Mouse (Mus musculus): ENCODE data around the gene Romo1. TPM values are rescaled to one million over a fixed set of nuclear protein-coding genes. Genes with fewer than 3 reads are reported as not detected.
A peak's percentile ranks its signal among the peaks of the same experiment; 100 is the strongest.

Romo1 gene
- polyA plus RNA-seq, 1 experiment from 2014 or later = 368 TPM

DNA sequence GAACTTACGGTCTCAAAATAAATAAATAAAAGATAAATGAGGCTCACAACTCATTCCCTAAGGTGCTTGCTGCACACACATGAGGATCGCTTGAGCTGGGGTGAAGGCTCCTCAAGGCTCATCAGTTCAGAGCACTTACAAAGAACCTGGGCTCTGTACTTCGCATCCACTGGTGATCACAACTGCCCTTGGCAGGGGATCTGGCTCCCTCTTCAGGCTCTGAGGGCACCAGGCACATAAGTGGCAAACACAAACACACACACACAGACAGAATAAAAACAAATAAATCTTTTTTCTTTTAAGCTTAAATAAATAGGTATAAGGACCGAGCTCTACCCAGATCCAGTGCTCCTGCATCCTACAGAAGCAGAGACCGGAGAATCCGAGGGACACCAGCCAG lies 8.1 kb upstream of the Romo1 start:
- H3K4me3 ChIP-seq (ENCODE audit: low read length) = no peak overlapping the region
- H3K9me3 ChIP-seq (ENCODE audit: control insufficient read depth, low read length) = no peaks in the 10 kb centered on the region
- no peak overlapping the region for H3K9ac ChIP-seq (ENCODE audit: low read length)
- no peak for ATAC-seq (ENCODE audit: low read depth)
- no peaks in the 10 kb centered on the region for H3K27me3 ChIP-seq (ENCODE audit: control insufficient read depth, insufficient read depth, low read depth, low read length)
- H3K36me3 ChIP-seq (ENCODE audit: control insufficient read depth, insufficient read depth, low read length) = peaks cover 2% of the 10 kb centered on the region; the same call in 1 of the 2 replicates
- no peak overlapping the region for H3K4me2 ChIP-seq (ENCODE audit: low read depth, low read length)
- no peaks in the 10 kb centered on the region for H3K4me1 ChIP-seq (replicated peaks; ENCODE audit: control insufficient read depth, insufficient read depth, low read length)
- no peak overlapping the region for H3K27ac ChIP-seq (ENCODE audit: low read length)
- WGBS = 73% methylated on average over 6 of the region's 6 CpGs

DNA sequence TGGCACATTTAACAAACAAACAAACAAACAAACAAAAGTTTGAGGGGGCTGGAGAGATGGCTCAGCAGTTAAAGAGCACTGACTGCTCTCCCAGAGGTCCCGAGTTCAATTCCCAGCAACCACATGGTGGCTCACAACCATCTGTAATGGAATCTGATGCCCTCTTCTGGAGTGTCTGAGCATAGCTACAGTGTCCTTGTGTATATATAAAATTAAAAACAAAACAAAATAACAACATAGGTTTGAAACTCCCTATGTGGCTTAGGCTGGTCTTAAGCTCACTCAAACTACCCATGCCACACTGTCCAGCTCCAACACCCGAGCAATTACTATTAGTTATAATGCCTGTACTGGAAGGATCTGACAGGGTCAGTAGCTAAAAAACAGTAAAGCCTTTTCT lies 1.0 kb upstream of the Romo1 start:
- ATAC-seq (ENCODE audit: low read depth) = no peak
- H3K4me1 ChIP-seq (replicated peaks; ENCODE audit: control insufficient read depth, insufficient read depth, low read length) = peaks cover 4% of the 10 kb centered on the region
- peak overlapping the region; percentile 95 for H3K9ac ChIP-seq (ENCODE audit: low read length)
- no peaks in the 10 kb centered on the region for H3K27me3 ChIP-seq (ENCODE audit: control insufficient read depth, insufficient read depth, low read depth, low read length)
- 77% methylated on average over 2 of the region's 2 CpGs for WGBS
- H3K4me3 ChIP-seq (ENCODE audit: low read length) = peak overlapping the region; percentile 86; the same call in 1 of the 2 replicates
- H3K4me2 ChIP-seq (ENCODE audit: low read depth, low read length) = peak overlapping the region; percentile 71
- H3K36me3 ChIP-seq (ENCODE audit: control insufficient read depth, insufficient read depth, low read length) = peaks cover 7% of the 10 kb centered on the region; the same call in 1 of the 2 replicates
- H3K27ac ChIP-seq (ENCODE audit: low read length) = no peak overlapping the region
- H3K9me3 ChIP-seq (ENCODE audit: control insufficient read depth, low read length) = no peaks in the 10 kb centered on the region

DNA sequence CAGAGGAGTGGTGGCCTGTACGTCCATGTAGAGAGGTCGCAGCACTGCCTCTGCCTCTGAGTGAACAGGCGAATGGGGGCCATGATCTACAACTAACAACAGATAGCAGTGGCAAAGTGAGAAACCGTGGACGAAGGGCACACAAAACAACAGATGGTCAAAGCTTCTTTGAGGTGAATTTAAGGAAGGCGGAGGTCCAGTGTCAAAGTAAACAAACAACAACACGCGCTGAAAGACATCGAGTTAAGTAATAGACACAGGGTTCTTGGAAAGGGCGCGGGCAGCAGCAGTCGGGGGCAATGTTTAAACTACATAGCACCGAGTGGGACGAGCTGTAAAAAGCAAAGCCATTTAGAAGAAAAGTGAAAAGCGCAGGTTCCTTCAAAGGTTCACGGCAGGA lies 472 bp upstream of the Romo1 start:
- H3K27me3 ChIP-seq (ENCODE audit: control insufficient read depth, insufficient read depth, low read depth, low read length) = no peaks in the 10 kb centered on the region
- under 1% methylated on average over 16 of the region's 16 CpGs for WGBS
- H3K4me3 ChIP-seq (ENCODE audit: low read length) = peak overlapping the region; percentile 86
- H3K9me3 ChIP-seq (ENCODE audit: control insufficient read depth, low read length) = no peaks in the 10 kb centered on the region
- peak overlapping the region; percentile 95 for H3K9ac ChIP-seq (ENCODE audit: low read length)
- H3K4me2 ChIP-seq (ENCODE audit: low read depth, low read length) = peak overlapping the region; percentile 71
- H3K36me3 ChIP-seq (ENCODE audit: control insufficient read depth, insufficient read depth, low read length) = peaks cover 11% of the 10 kb centered on the region
- H3K4me1 ChIP-seq (replicated peaks; ENCODE audit: control insufficient read depth, insufficient read depth, low read length) = peaks cover 4% of the 10 kb centered on the region
- ATAC-seq (ENCODE audit: low read depth) = peak; percentile 3
- H3K27ac ChIP-seq (ENCODE audit: low read length) = peak overlapping the region; percentile 95

DNA sequence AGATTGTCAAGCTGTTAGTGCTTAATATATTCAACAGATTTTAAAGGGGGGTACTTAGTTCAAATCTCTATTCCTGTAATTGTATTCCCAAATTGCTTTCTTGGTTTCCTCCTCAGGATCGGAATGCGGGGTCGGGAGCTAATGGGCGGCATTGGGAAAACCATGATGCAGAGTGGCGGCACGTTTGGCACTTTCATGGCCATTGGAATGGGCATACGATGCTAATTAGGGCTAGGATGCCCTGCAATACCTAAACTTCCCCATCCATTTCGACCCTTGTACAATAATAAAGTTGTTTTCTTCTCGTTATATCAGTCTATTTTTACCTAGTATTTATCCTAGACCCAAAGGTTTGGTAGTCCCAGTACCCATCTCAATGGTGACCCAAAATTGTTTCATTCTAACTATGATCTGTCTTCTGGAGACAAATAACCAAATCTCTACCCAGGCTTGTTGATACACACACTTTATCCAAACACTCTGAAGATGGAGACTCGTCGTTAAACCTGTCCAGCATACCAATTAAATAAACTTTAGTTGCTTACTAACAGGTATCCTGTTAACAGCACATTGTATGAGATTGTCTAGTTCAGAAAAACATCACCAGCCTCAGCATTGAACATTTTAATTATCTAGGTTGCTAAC lies 1.8 kb downstream of the Romo1 start:
- no peaks in the 10 kb centered on the region for H3K9me3 ChIP-seq (ENCODE audit: control insufficient read depth, low read length)
- WGBS = 53% methylated on average over 11 of the region's 11 CpGs
- 0 out of 2 replicates have a peak overlapping the region, but pooled peaks have one; percentile 35 for H3K9ac ChIP-seq (ENCODE audit: low read length)
- no peak for ATAC-seq (ENCODE audit: low read depth)
- peak overlapping the region; percentile 71 for H3K4me2 ChIP-seq (ENCODE audit: low read depth, low read length)
- peaks cover 4% of the 10 kb centered on the region for H3K4me1 ChIP-seq (replicated peaks; ENCODE audit: control insufficient read depth, insufficient read depth, low read length)
- H3K27me3 ChIP-seq (ENCODE audit: control insufficient read depth, insufficient read depth, low read depth, low read length) = no peaks in the 10 kb centered on the region
- no peak overlapping the region for H3K27ac ChIP-seq (ENCODE audit: low read length)
- H3K36me3 ChIP-seq (ENCODE audit: control insufficient read depth, insufficient read depth, low read length) = peaks cover 23% of the 10 kb centered on the region
- no peak overlapping the region for H3K4me3 ChIP-seq (ENCODE audit: low read length)

DNA sequence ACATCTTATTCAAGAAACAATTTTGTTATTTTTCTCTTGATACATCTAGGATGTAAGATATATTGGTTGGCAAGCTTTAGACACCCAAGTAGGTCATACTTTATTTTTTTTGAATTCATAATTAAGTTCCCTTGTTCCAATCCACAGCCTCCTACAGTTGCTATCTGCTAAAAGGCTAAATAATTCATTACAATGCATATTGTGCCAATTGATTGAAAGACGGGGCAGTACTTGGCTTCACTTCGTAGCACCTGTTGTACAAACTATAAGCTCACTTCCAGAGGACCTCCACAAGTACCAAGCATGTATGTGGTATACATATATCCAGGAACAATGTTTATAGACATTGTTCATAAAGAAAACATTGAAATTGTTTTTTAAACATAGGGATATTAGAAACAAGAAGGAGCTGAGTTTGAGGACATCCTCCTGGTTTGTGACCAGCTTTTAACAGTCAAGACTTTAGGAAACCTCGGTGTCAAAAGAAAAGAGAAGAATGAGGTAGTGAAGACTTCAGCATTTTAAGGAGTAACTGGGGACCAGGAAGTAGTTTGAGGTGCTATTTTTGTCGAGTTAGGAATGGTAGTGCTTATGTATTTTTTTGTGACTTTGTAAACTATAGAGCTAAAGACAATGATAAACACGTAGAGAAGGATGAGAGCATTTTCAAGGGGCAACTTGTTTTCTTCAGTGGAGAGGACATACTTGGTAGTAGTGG lies 2.6 kb downstream of the Romo1 start:
- no peak for ATAC-seq (ENCODE audit: low read depth)
- Histone ChIP-seq H3K4me3 (ENCODE audit: low read length) (no peak overlapping the region), H3K36me3 (ENCODE audit: control insufficient read depth, insufficient read depth, low read length) (peaks cover 24% of the 10 kb centered on the region), H3K27ac (ENCODE audit: low read length) (no peak overlapping the region), H3K9ac (ENCODE audit: low read length) (no peak overlapping the region), H3K4me1 (replicated peaks; ENCODE audit: control insufficient read depth, insufficient read depth, low read length) (peaks cover 4% of the 10 kb centered on the region), H3K27me3 (ENCODE audit: control insufficient read depth, insufficient read depth, low read depth, low read length) (no peaks in the 10 kb centered on the region), H3K4me2 (ENCODE audit: low read depth, low read length) (no peak overlapping the region), H3K9me3 (ENCODE audit: control insufficient read depth, low read length) (no peaks in the 10 kb centered on the region)
- WGBS = 61% methylated on average over 5 of the region's 5 CpGs

DNA sequence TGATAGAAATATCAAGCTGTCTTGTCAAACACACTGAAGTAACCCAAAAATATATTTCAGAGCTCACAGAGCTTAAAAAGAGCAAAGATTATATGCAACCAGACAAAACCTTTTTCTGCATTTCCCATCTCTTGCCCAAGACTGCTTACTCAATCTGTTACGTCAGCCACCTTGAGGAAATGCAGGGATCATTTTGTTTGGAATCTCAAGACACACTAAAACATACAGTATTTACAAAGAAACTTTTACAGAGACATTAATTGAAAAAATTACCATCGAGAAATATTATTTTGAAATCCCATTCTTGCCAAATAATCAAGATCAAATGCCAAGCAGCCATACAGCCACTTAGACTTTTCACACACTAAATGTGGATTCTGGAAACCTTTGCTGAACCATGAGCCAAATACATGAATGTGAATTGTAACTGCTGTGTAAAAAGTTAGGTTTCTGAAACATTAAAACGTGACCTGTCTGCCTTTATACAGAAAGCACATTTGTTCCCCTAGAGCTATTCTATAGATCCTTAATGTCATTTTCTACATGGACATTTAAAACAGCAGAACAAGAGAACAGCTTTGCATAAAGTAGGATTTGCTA lies 3.6 kb downstream of the Romo1 start:
- no peak overlapping the region for H3K27ac ChIP-seq (ENCODE audit: low read length)
- ATAC-seq (ENCODE audit: low read depth) = no peak
- WGBS = 82% methylated on average over 3 of the region's 3 CpGs
- peaks cover 24% of the 10 kb centered on the region for H3K36me3 ChIP-seq (ENCODE audit: control insufficient read depth, insufficient read depth, low read length)
- no peaks in the 10 kb centered on the region for H3K27me3 ChIP-seq (ENCODE audit: control insufficient read depth, insufficient read depth, low read depth, low read length)
- no peak overlapping the region for H3K4me2 ChIP-seq (ENCODE audit: low read depth, low read length)
- no peaks in the 10 kb centered on the region for H3K9me3 ChIP-seq (ENCODE audit: control insufficient read depth, low read length)
- peaks cover 4% of the 10 kb centered on the region for H3K4me1 ChIP-seq (replicated peaks; ENCODE audit: control insufficient read depth, insufficient read depth, low read length)
- H3K9ac ChIP-seq (ENCODE audit: low read length) = no peak overlapping the region
- no peak overlapping the region for H3K4me3 ChIP-seq (ENCODE audit: low read length)

DNA sequence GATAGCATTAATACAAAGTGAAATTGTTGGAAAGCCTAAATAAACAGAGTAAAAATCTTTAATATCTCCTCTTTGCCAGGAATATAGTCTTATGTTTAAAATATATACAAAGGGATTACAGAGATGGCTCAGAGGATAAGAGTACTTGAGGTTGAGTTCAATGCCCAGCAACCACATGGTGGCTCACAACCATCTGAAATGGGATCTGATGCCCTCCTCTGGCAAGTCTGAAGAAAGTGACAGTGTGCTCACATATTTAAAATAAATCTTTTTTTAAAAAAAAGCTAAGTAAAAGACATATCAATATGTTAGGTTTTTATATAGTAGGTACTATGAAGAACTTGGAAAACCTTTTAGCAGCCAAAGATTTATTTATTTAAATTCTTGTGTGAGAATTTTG lies 7.7 kb downstream of the Romo1 start:
- Histone ChIP-seq H3K27ac (ENCODE audit: low read length) (no peak overlapping the region), H3K4me2 (ENCODE audit: low read depth, low read length) (no peak overlapping the region), H3K9me3 (ENCODE audit: control insufficient read depth, low read length) (no peaks in the 10 kb centered on the region), H3K4me1 (replicated peaks; ENCODE audit: control insufficient read depth, insufficient read depth, low read length) (no peaks in the 10 kb centered on the region), H3K4me3 (ENCODE audit: low read length) (no peak overlapping the region), H3K9ac (ENCODE audit: low read length) (no peak overlapping the region), H3K27me3 (ENCODE audit: control insufficient read depth, insufficient read depth, low read depth, low read length) (no peaks in the 10 kb centered on the region), H3K36me3 (ENCODE audit: control insufficient read depth, insufficient read depth, low read length) (peaks cover 39% of the 10 kb centered on the region)
- ATAC-seq (ENCODE audit: low read depth) = no peak

DNA sequence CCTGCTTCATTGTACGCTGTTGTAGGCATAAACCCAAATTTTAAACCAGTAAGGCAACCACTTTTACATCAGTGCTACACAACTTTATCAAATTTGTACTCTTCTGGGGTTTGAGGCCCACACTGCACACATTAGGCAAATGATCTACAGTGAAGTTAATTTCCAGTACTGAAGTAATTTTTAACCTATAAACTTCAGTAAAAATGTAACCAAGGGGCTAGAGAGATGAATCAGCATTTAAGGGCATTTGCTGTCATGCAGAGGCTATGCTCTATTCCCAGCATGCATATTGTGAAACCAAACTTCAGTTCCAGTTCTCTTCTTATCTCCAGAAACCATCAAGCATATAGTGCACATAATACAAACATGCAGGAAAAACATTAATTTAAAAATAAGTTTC lies 21.6 kb downstream of the Romo1 start:
- Histone ChIP-seq H3K36me3 (ENCODE audit: control insufficient read depth, insufficient read depth, low read length) (peaks cover 65% of the 10 kb centered on the region), H3K27me3 (ENCODE audit: control insufficient read depth, insufficient read depth, low read depth, low read length) (no peaks in the 10 kb centered on the region), H3K4me3 (ENCODE audit: low read length) (no peak overlapping the region), H3K4me1 (replicated peaks; ENCODE audit: control insufficient read depth, insufficient read depth, low read length) (no peaks in the 10 kb centered on the region), H3K4me2 (ENCODE audit: low read depth, low read length) (no peak overlapping the region), H3K27ac (ENCODE audit: low read length) (no peak overlapping the region), H3K9me3 (ENCODE audit: control insufficient read depth, low read length) (no peaks in the 10 kb centered on the region), H3K9ac (ENCODE audit: low read length) (no peak overlapping the region)
- WGBS = 88% methylated on average over 1 of the region's 1 CpGs
- ATAC-seq (ENCODE audit: low read depth) = no peak

DNA sequence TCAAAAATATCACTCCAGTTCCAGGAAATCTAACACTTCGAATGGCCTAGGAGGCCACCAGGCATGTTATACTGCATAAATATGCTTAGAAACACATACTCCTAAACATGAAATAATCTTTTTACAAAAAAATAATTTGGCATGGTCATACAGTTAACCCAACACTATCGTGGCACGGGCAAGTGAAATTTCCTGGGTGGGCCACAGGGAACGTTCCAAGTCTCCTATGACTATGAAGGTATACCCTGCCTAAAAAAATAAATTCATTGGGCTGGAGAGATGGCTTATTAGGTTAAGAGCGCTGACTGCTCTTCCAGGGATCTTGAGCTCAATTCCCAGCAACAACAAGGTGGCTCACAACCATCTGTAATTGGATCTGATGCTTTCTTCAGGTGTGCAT lies 22.7 kb downstream of the Romo1 start:
- 93% methylated on average over 5 of the region's 5 CpGs for WGBS
- Histone ChIP-seq H3K9me3 (ENCODE audit: control insufficient read depth, low read length) (no peaks in the 10 kb centered on the region), H3K9ac (ENCODE audit: low read length) (no peak overlapping the region), H3K36me3 (ENCODE audit: control insufficient read depth, insufficient read depth, low read length) (peaks cover 67% of the 10 kb centered on the region), H3K27me3 (ENCODE audit: control insufficient read depth, insufficient read depth, low read depth, low read length) (no peaks in the 10 kb centered on the region), H3K4me2 (ENCODE audit: low read depth, low read length) (no peak overlapping the region), H3K4me1 (replicated peaks; ENCODE audit: control insufficient read depth, insufficient read depth, low read length) (no peaks in the 10 kb centered on the region), H3K27ac (ENCODE audit: low read length) (no peak overlapping the region), H3K4me3 (ENCODE audit: low read length) (no peak overlapping the region)
- ATAC-seq (ENCODE audit: low read depth) = no peak
